Mouse (Mus musculus) heart, postnatal 0 days (tissue): Measurements from ENCODE around the gene Zfp365. TPM values are rescaled to one million over a fixed set of nuclear protein-coding genes. Genes with fewer than 3 reads are reported as not detected.
A peak's percentile ranks its signal among the peaks of the same experiment; 100 is the strongest.

Source experiments
- ATAC-seq: fragments of 200-750 bp; cut with Nextera tagmentation; 2 replicates; pipeline ENCODE4 v1.8.0; 2017; ENCODE audit warnings: low read depth, moderate number of reproducible peaks, moderate library complexity; ENCODE audit not compliant: insufficient read depth
- DNase-seq: peaks from one replicate; pipeline ENCODE4 v3.0.0-alpha.2; 2016; ENCODE audit warnings: low spot score
- H3K27ac ChIP-seq: fragments of 300-500 bp; sonication (generic); 2 replicates; pipeline ENCODE4 v1.5.1; 2014; ENCODE audit warnings: low read depth, mild to moderate bottlenecking
- H3K27me3 ChIP-seq: fragments of 300-500 bp; sonication (generic); 2 replicates; pipeline ENCODE4 v1.6.1; 2014; ENCODE audit warnings: low read length, mixed read lengths; ENCODE audit not compliant: control insufficient read depth, insufficient read depth
- H3K36me3 ChIP-seq: fragments of 300-500 bp; sonication (generic); replicated peaks from 2 replicates; pipeline ENCODE4 v1.6.1; 2014; ENCODE audit warnings: low read length, mixed read lengths; ENCODE audit not compliant: control insufficient read depth, insufficient read depth
- H3K4me1 ChIP-seq: fragments of 300-500 bp; sonication (generic); 2 replicates; pipeline ENCODE4 v1.6.1; 2014; ENCODE audit warnings: antibody characterized with exemption; ENCODE audit not compliant: control insufficient read depth, insufficient read depth
- H3K4me2 ChIP-seq: fragments of 300-500 bp; sonication (generic); 2 replicates; pipeline ENCODE4 v1.6.1; 2014; ENCODE audit warnings: low read depth, mild to moderate bottlenecking, low read length, moderate library complexity
- H3K4me3 ChIP-seq: fragments of 300-500 bp; sonication (generic); 2 replicates; pipeline ENCODE4 v1.5.1; 2014; ENCODE audit warnings: low read depth, low read length
- H3K9ac ChIP-seq: fragments of 300-500 bp; sonication (generic); replicated peaks from 2 replicates; pipeline ENCODE4 v1.6.1; 2014; ENCODE audit warnings: low read depth, low read length, mixed read lengths
- H3K9me3 ChIP-seq: fragments of 300-500 bp; sonication (generic); replicated peaks from 2 replicates; pipeline ENCODE4 v1.6.1; 2016; ENCODE audit warnings: low read length; ENCODE audit not compliant: control insufficient read depth
- CTCF ChIP-seq: IDR thresholded peaks from 2 replicates; pipeline ENCODE4 v1.5.1; 2016; ENCODE audit warnings: antibody characterized with exemption, control low read depth, low read depth
- EP300 ChIP-seq: IDR thresholded peaks from 2 replicates; pipeline ENCODE4 v1.6.1; 2016; ENCODE audit warnings: antibody characterized with exemption, low read depth
- WGBS: fragments of 180-500 bp; shearing (Covaris S2); extraction: QIAGEN DNeasy Blood & Tissue Kit; methylation state at CpG from one replicate; pipeline ENCODE4 v1.1.7; 2014; 5-methylcytosine and 5-hydroxymethylcytosine counted together
- polyA plus RNA-seq: library from polyadenylated mRNA; unstranded; fragments of >200 nt; fragmentation: Nextera tagmentation; extraction: Ambion mirVana; gene quantifications from 2 replicates; pipeline ENCODE4 v1.2.1, GENCODE M21; 2015
- total RNA-seq: library from RNA; depleted of rRNA; stranded (reverse); fragments of >200 nt; gene quantifications from 2 replicates; pipeline ENCODE4 v1.2.3, GENCODE M21; 2014; ENCODE audit warnings: low replicate concordance

Zfp365 gene
- total and polyA plus RNA-seq, 2 experiments from 2014 or later, result 0.37 TPM; not detected in 1

- Histone ChIP-seq H3K4me3 (no peak overlapping the region), H3K27ac (no peak overlapping the region), H3K36me3 (no peaks in the 10 kb centered on the region), H3K4me2 (no peak overlapping the region), H3K9ac (no peak overlapping the region), H3K4me1 (0 out of 2 replicates have a peak, but pooled peaks cover under 1% of the 10 kb centered on the region), H3K9me3 (0 out of 2 replicates have a peak, but pooled peaks cover 5% of the 10 kb centered on the region), H3K27me3 (0 out of 2 replicates have a peak, but pooled peaks cover 4% of the 10 kb centered on the region)
- TF ChIP-seq EP300 (no peak), CTCF (no peak)
- WGBS, result 46% methylated on average over 7 of the region's 7 CpGs
- ATAC-seq, result no peak
- no peak for DNase-seq
These were observed 4.9 kb upstream of the Zfp365 start for GRCm38 (mm10) chr10:67917356-67917755.

- Histone ChIP-seq H3K9ac (peak overlapping the region; percentile 52), H3K9me3 (0 out of 2 replicates have a peak, but pooled peaks cover 5% of the 10 kb centered on the region), H3K4me3 (peak overlapping the region; percentile 64), H3K36me3 (no peaks in the 10 kb centered on the region), H3K27me3 (0 out of 2 replicates have a peak, but pooled peaks cover 14% of the 10 kb centered on the region), H3K4me1 (0 out of 2 replicates have a peak, but pooled peaks cover 6% of the 10 kb centered on the region), H3K27ac (no peak overlapping the region), H3K4me2 (peak overlapping the region; percentile 93)
- TF ChIP-seq EP300 (no peak), CTCF (no peak)
- 21% methylated on average over 33 of the region's 33 CpGs for WGBS
- ATAC-seq (0 out of 2 replicates have a peak, but pooled peaks have one; percentile 7), DNase-seq (no peak)
These were observed 770 bp downstream of the Zfp365 start for GRCm38 (mm10) chr10:67911447-67912336.

DNA sequence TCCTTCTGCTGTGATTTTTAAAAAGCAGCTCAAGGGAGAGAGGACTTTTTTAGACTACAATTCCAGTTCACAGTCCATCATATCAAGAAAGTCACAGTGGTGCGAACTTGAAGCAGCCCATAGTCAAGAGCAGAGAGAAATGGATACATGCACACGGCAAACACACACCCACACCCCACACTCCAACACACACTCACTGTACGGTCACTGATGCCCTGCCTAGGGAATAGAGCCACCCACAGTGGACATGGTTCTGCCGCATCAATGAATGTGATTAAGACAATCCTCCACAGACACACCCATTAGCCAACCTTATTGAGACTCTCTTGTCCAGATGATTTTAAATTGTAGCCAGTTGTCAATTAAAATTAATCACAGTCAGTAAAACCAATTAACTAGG, 4.5 kb downstream of the Zfp365 start:
- 0 out of 2 replicates have a peak, but pooled peaks cover 6% of the 10 kb centered on the region for H3K4me1 ChIP-seq
- ATAC-seq (no peak), DNase-seq (no peak)
- no peak overlapping the region for H3K4me3 ChIP-seq
- 94% methylated on average over 4 of the region's 4 CpGs for WGBS
- no peak overlapping the region for H3K9ac ChIP-seq
- H3K4me2 ChIP-seq, result no peak overlapping the region
- 0 out of 2 replicates have a peak, but pooled peaks cover 14% of the 10 kb centered on the region for H3K27me3 ChIP-seq
- TF ChIP-seq EP300 (no peak), CTCF (no peak)
- no peaks in the 10 kb centered on the region for H3K9me3 ChIP-seq
- no peaks in the 10 kb centered on the region for H3K36me3 ChIP-seq
- H3K27ac ChIP-seq, result no peak overlapping the region

DNA sequence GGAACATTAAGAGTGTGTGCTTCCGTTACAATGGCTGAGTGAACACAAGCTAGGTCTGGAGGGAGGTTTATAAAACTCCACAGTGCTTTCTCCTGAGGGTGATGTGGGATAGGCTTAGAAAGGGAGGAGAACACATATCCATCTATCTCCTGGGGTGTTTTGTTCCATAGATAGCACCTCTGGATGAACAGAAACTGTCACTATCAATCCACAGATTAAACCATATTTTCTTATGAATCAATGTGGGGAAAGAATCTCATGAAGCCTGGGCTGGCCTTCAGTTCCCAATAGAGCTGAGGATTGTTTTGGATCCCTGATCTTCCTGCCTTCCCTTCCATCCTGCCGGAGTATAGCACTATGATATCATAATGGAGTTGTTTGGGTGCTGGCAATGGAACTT, 5.5 kb downstream of the Zfp365 start:
- Histone ChIP-seq H3K27me3 (0 out of 2 replicates have a peak, but pooled peaks cover 7% of the 10 kb centered on the region), H3K4me3 (no peak overlapping the region), H3K27ac (no peak overlapping the region), H3K36me3 (no peaks in the 10 kb centered on the region), H3K4me2 (no peak overlapping the region), H3K9ac (no peak overlapping the region), H3K9me3 (no peaks in the 10 kb centered on the region), H3K4me1 (0 out of 2 replicates have a peak, but pooled peaks cover 2% of the 10 kb centered on the region)
- TF ChIP-seq EP300 (no peak), CTCF (no peak)
- 84% methylated on average over 2 of the region's 2 CpGs for WGBS
- DNase-seq (no peak), ATAC-seq (no peak)

DNA sequence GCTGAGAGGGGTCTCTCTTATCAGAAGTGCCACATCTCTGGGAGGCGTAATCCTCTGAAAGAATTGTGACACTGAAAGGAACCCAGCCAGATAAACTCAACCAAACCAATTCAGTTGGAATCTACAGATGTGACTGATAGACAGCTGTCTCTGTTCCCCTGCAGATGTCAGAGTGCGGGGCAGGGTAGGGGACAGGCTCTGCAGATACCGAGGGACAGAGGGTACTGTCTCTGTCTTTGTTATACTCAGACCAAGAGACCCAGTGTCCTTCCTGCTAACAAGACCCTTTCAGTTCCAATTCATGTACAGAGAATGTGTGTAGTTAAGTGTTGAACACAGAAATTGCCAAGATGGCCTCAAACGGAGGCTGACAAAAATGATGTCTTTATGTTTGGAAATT, 6.4 kb downstream of the Zfp365 start:
- no peak for TF ChIP-seq CTCF
- TF ChIP-seq EP300, result no peak
- no peak overlapping the region for H3K9ac ChIP-seq
- H3K4me1 ChIP-seq, result no peaks in the 10 kb centered on the region
- H3K27me3 ChIP-seq, result no peaks in the 10 kb centered on the region
- H3K4me3 ChIP-seq, result no peak overlapping the region
- H3K36me3 ChIP-seq, result no peaks in the 10 kb centered on the region
- H3K4me2 ChIP-seq, result no peak overlapping the region
- no peak overlapping the region for H3K27ac ChIP-seq
- DNase-seq, result no peak
- WGBS, result 64% methylated on average over 4 of the region's 4 CpGs
- no peak for ATAC-seq
- no peaks in the 10 kb centered on the region for H3K9me3 ChIP-seq
